Mouse (Mus musculus) layer of hippocampus, adult 2 months (tissue): ENCODE results near the gene Stox2. TPM values are rescaled to one million over a fixed set of nuclear protein-coding genes. Genes with fewer than 3 reads are reported as not detected.

Experiments used
- DNase-seq, 2 experiments: peaks; one replicate each; pipeline ENCODE4 v3.0.0; 2022; ENCODE audit warnings: low spot score in 2 of 2
- H3K27ac ChIP-seq: fragments of 200-600 bp; 2 replicates; pipeline ENCODE4 v1.8.1; 2022
- H3K4me3 ChIP-seq: fragments of 200-600 bp; 2 replicates; pipeline ENCODE4 v1.8.1; 2022; ENCODE audit warnings: mild to moderate bottlenecking
- CTCF ChIP-seq: fragments of 200-600 bp; conservative IDR thresholded peaks from 2 replicates; pipeline ENCODE4 v1.8.1; 2022; ENCODE audit warnings: antibody characterized with exemption, mild to moderate bottlenecking, moderate library complexity
- total RNA-seq, 2 experiments: library from RNA; stranded (reverse); gene quantifications; 2 replicates each; pipeline ENCODE4 v1.2.3; 2021

The Stox2 gene
- total RNA-seq, 2 experiments from 2014 or later, result 85.3 to 86.3 TPM

GRCm38 (mm10) chr8:47240266-47240665 is 205.9 kb downstream of the Stox2 start:
- TF ChIP-seq CTCF, result no peak
- Histone ChIP-seq H3K27ac (peak overlapping the region; percentile 88; the same call in 1 of the 2 replicates), H3K4me3 (no peak overlapping the region)
- no peak for DNase-seq

- no peak overlapping the region for H3K4me3 ChIP-seq
- DNase-seq, result no peak
- TF ChIP-seq CTCF, result peak; percentile 36
- H3K27ac ChIP-seq, result no peak overlapping the region
Observed at GRCm38 (mm10) chr8:47232081-47232480, 214.1 kb downstream of the Stox2 start.

GRCm38 (mm10) chr8:47230057-47230456 is 216.1 kb downstream of the Stox2 start:
- DNase-seq, result no peak
- Histone ChIP-seq H3K4me3 (no peak overlapping the region), H3K27ac (no peak overlapping the region)
- no peak for TF ChIP-seq CTCF

DNA sequence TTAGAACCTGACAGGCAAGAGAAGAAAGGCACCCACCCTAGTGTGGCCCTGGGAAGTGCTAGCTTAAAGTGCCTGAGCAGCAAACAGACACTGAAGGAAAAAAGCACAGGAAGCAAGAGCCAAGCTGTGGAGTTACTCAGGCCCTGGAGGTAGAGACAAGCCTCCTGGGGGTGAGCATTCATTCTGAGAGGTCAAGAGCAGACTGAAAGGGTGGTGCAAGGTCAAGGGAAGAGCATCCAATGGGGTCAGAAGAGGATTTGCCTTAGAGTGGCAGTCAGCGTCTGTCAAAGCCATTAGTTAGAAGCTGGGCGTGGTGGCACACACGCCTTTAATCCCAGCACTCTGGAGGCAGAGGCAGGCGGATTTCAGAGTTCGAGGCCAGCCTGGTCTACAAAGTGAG is 224.3 kb downstream of the Stox2 start:
- DNase-seq, result no peak
- no peak overlapping the region for H3K4me3 ChIP-seq
- no peak for TF ChIP-seq CTCF
- H3K27ac ChIP-seq, result no peak overlapping the region

DNA sequence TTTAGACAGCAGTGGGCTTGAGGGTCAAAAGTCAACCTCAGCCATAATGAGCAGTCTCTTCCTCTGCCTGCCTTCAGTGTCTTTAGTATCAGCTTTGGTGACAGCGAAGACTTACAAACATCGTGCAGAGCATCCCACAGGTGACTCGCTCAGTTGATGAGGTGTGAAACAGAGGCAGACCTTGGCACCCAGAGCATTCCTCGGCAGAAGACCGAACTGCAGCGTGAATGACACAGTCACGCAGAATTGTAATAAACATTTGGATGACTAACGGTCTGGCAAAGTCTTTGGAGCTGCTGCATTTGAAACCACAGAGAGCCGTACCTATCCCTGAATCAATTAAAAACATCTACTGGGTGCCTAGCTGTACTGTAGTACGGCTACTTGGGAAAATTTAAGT is 225.0 kb downstream of the Stox2 start:
- TF ChIP-seq CTCF, result no peak
- Histone ChIP-seq H3K27ac (no peak overlapping the region), H3K4me3 (no peak overlapping the region)
- DNase-seq, result no peak

- TF ChIP-seq CTCF, result no peak
Observed at GRCm38 (mm10) chr8:47220390-47220789, 225.8 kb downstream of the Stox2 start.

DNA sequence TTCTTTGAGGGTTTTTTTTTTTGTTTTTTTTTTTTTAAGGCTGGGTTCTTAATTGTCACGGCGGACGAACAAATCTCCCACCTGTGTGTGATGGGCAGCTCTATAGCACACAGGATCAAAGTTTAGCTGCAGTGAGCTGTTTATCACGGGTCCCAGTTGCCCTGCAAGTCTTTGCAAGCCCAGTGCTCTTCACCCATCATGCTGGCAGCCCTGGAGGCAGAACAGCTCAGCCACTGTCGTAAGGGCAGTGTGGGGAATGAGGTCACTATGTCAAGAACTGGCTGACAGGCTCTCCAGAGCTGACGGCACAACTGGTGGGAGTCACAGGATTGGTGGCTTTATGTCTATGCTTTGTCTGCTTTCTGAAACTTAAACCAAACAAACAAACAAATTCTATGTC is 227.6 kb downstream of the Stox2 start:
- no peak for TF ChIP-seq CTCF

More at GRCm38 (mm10) chr8:47220390-47220789, 225.8 kb downstream of the Stox2 start:
- DNase-seq, result no peak
- H3K27ac ChIP-seq, result no peak overlapping the region
- no peak overlapping the region for H3K4me3 ChIP-seq

GRCm38 (mm10) chr8:47218021-47218420 is 228.1 kb downstream of the Stox2 start:
- H3K27ac ChIP-seq, result peak overlapping the region; percentile 55; the same call in 1 of the 2 replicates
- no peak for TF ChIP-seq CTCF
- DNase-seq, result peak in 1 of 2 experiments; percentile 39
- no peak overlapping the region for H3K4me3 ChIP-seq

More for the DNA sequence above, 227.6 kb downstream of the Stox2 start:
- no peak for DNase-seq
- no peak overlapping the region; the same call in 1 of the 2 replicates for H3K4me3 ChIP-seq
- H3K27ac ChIP-seq, result peak overlapping the region; percentile 55

GRCm38 (mm10) chr8:47212124-47212523 is 234.0 kb downstream of the Stox2 start:
- DNase-seq, result no peak
- no peak for TF ChIP-seq CTCF

GRCm38 (mm10) chr8:47211226-47211625 is 234.9 kb downstream of the Stox2 start:
- Histone ChIP-seq H3K27ac (no peak overlapping the region), H3K4me3 (no peak overlapping the region)
- no peak for DNase-seq
- no peak for TF ChIP-seq CTCF

More at GRCm38 (mm10) chr8:47212124-47212523, 234.0 kb downstream of the Stox2 start:
- no peak overlapping the region for H3K4me3 ChIP-seq
- H3K27ac ChIP-seq, result no peak overlapping the region

- no peak for DNase-seq
- no peak overlapping the region for H3K4me3 ChIP-seq
- H3K27ac ChIP-seq, result no peak overlapping the region
- TF ChIP-seq CTCF, result no peak
Observed at GRCm38 (mm10) chr8:47208246-47208645, 237.9 kb downstream of the Stox2 start.

DNA sequence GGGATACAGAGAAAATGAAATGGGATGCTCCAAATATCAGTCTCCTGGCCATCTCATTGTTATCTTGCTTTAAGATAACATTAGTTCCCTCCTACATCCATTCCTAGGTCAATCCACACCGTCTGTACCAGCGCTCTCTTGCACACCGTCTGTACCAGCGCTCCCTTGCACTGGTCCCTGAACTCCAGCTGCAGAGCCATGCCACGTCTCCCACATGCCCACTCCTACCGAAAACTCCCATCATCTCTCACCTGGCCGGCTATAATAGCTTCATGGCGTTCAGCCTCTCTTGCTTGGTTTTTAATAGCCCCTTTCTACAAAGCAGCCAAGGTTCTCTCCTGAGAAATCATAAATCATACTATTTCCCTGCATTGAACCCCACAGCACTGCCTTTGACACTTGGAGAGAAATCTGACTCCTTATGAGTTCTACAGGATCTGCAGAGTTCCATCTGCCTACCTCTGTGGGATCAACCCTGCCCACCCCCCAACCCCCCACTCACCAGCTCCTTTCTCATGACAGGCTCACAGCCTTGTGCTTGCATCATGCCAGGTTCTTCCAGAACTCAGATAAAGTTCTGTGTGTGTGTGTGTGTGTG is 239.4 kb downstream of the Stox2 start:
- no peak for TF ChIP-seq CTCF
- DNase-seq, result no peak
- no peak overlapping the region for H3K27ac ChIP-seq
- H3K4me3 ChIP-seq, result no peak overlapping the region

- peak; percentile 54 for TF ChIP-seq CTCF
- H3K27ac ChIP-seq, result no peak overlapping the region
- DNase-seq, result no peak
Observed at GRCm38 (mm10) chr8:47205472-47205871, 240.7 kb downstream of the Stox2 start.

GRCm38 (mm10) chr8:47196391-47196790 is 249.8 kb downstream of the Stox2 start:
- Histone ChIP-seq H3K4me3 (no peak overlapping the region), H3K27ac (no peak overlapping the region)
- no peak for DNase-seq
- no peak for TF ChIP-seq CTCF

More at GRCm38 (mm10) chr8:47205472-47205871, 240.7 kb downstream of the Stox2 start:
- no peak overlapping the region for H3K4me3 ChIP-seq
